In the genomic region with DNA sequence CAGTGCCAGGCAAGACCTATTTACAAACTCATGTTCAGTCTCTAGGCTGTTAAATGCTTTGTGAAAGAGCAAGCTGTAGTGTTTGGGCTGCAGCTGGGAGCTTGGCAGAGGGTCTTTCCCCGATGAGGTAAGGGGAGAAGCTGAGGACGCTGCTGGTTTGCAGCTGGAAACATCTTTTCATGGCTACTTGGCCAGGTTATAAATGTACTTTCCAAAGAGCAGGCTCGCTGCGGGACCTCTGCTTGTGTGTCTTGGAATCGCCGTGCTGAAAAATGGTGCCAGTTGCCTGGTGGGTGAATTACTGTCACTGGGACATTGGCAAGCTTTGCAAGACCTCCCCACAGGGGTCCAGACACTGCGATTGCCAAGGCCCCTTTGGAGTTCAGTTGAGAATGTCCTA, we compare ENCODE assay signal across 12 mouse cellular contexts. TPM values are rescaled to one million over a fixed set of nuclear protein-coding genes. Genes with fewer than 3 reads are reported as not detected.
DNase-seq lines count a peak whose midpoint lies in the region; ATAC-seq lines count a peak whose summit lies in the region.
"Had no signal": no experiment of that assay in that cellular context is flagged by ENCODE, and none has a peak within 500 bp of the region (broad histone marks: within the 10 kb centered on the region; RNA-seq: fewer than 3 reads in every experiment).

No protein-coding gene starts in this region.

- H3K27ac ChIP-seq in hindbrain, embryonic 13.5 days: 0 out of 2 replicates have a peak overlapping the region, but pooled peaks have one; percentile 19
- no peak overlapping the region for H3K27ac ChIP-seq in hindbrain, embryonic 14.5 days
- H3K27ac ChIP-seq in liver, embryonic 11.5 days (ENCODE audit: low read depth, low read length): no peak overlapping the region
- H3K27ac ChIP-seq: lung, embryonic 15.5 days; midbrain, embryonic 12.5 days had no signal

- no peak overlapping the region for H3K9ac ChIP-seq in hindbrain, embryonic 13.5 days
- H3K9ac ChIP-seq in hindbrain, embryonic 14.5 days: no peak overlapping the region
- no peak overlapping the region for H3K9ac ChIP-seq in liver, embryonic 11.5 days (ENCODE audit: low read depth, low read length)
- H3K9ac ChIP-seq: heart, embryonic 15.5 days; lung, embryonic 15.5 days; midbrain, embryonic 12.5 days had no signal

- DNase-seq in hindbrain, embryonic 14.5 days (ENCODE audit: low spot score): no peak
- DNase-seq in urinary bladder, postnatal 10 days (ENCODE audit: low spot score): peak; percentile 8
- DNase-seq in urinary bladder, adult 2 months (ENCODE audit: low spot score): no peak
- DNase-seq in gastrocnemius, postnatal 25 days: peak; percentile 59
- no peak for DNase-seq in liver, embryonic 11.5 days (ENCODE audit: low spot score)
- no peak for DNase-seq in kidney, postnatal 10 days
- DNase-seq: spleen, adult 18-20 months had no signal

- peaks cover 28% of the 10 kb centered on the region for H3K4me1 ChIP-seq in hindbrain, embryonic 13.5 days (replicated peaks)
- H3K4me1 ChIP-seq in hindbrain, embryonic 14.5 days (replicated peaks; ENCODE audit: control insufficient read depth, insufficient read depth, low read length): peaks cover 7% of the 10 kb centered on the region
- peaks cover 7% of the 10 kb centered on the region for H3K4me1 ChIP-seq in liver, embryonic 11.5 days (replicated peaks; ENCODE audit: control insufficient read depth, insufficient read depth, low read length)

- WGBS in hindbrain, embryonic 13.5 days: 61% methylated on average over 7 of the region's 7 CpGs
- WGBS in hindbrain, embryonic 14.5 days: 61% methylated on average over 7 of the region's 7 CpGs
- 77% methylated on average over 7 of the region's 7 CpGs for WGBS in liver, embryonic 11.5 days

- no peaks in the 10 kb centered on the region for H3K9me3 ChIP-seq in hindbrain, embryonic 13.5 days
- no peaks in the 10 kb centered on the region for H3K9me3 ChIP-seq in hindbrain, embryonic 14.5 days (ENCODE audit: control insufficient read depth, low read length)
- H3K9me3 ChIP-seq in liver, embryonic 11.5 days (ENCODE audit: control insufficient read depth, low read length): no peaks in the 10 kb centered on the region
- H3K9me3 ChIP-seq: heart, embryonic 15.5 days; lung, embryonic 15.5 days; midbrain, embryonic 12.5 days had no signal

- no peak for ATAC-seq in hindbrain, embryonic 13.5 days (ENCODE audit: low FRiP score)
- ATAC-seq in hindbrain, embryonic 14.5 days (ENCODE audit: low FRiP score): no peak
- no peak for ATAC-seq in liver, embryonic 11.5 days (replicated peaks; ENCODE audit: low FRiP score)
- ATAC-seq: forebrain, embryonic 16.5 days had no signal

- H3K4me3 ChIP-seq in hindbrain, embryonic 13.5 days: no peak overlapping the region
- no peak overlapping the region for H3K4me3 ChIP-seq in hindbrain, embryonic 14.5 days (replicated peaks; ENCODE audit: low read length)
- no peak overlapping the region for H3K4me3 ChIP-seq in liver, embryonic 11.5 days (ENCODE audit: low read depth, low read length)
- H3K4me3 ChIP-seq: heart, embryonic 15.5 days; lung, embryonic 15.5 days; midbrain, embryonic 12.5 days had no signal

- H3K36me3 ChIP-seq in hindbrain, embryonic 13.5 days: no peaks in the 10 kb centered on the region
- H3K36me3 ChIP-seq in hindbrain, embryonic 14.5 days (replicated peaks; ENCODE audit: control insufficient read depth, insufficient read depth): no peaks in the 10 kb centered on the region
- no peaks in the 10 kb centered on the region for H3K36me3 ChIP-seq in liver, embryonic 11.5 days (ENCODE audit: control insufficient read depth, insufficient read depth, low read length)
- H3K36me3 ChIP-seq: heart, embryonic 15.5 days; lung, embryonic 15.5 days; midbrain, embryonic 12.5 days had no signal

- peaks cover 4% of the 10 kb centered on the region; the same call in 1 of the 2 replicates for H3K27me3 ChIP-seq in hindbrain, embryonic 13.5 days
- H3K27me3 ChIP-seq in hindbrain, embryonic 14.5 days (ENCODE audit: control insufficient read depth, insufficient read depth, low read length): 0 out of 2 replicates have a peak, but pooled peaks cover 3% of the 10 kb centered on the region
- no peaks in the 10 kb centered on the region; the same call in 1 of the 2 replicates for H3K27me3 ChIP-seq in liver, embryonic 11.5 days (replicated peaks; ENCODE audit: control insufficient read depth, insufficient read depth, low read length)
- H3K27me3 ChIP-seq: heart, embryonic 15.5 days; lung, embryonic 15.5 days had no signal

- no peak overlapping the region for H3K4me2 ChIP-seq in hindbrain, embryonic 13.5 days
- H3K4me2 ChIP-seq in hindbrain, embryonic 14.5 days (replicated peaks): no peak overlapping the region
- H3K4me2 ChIP-seq in liver, embryonic 11.5 days: no peak overlapping the region
- H3K4me2 ChIP-seq: heart, embryonic 15.5 days; lung, embryonic 15.5 days; midbrain, embryonic 12.5 days had no signal

RNA-seq across cellular contexts. Expression of gene P4ha2, which starts 7.3 kb away (rescaled TPM):
- 10.9 and 11.3 TPM in 2 replicates for polyA plus RNA-seq in hindbrain, embryonic 13.5 days (2015; fragmentation: Nextera tagmentation; extraction: Ambion mirVana)
- polyA plus RNA-seq in hindbrain, embryonic 14.5 days (2014; fragmentation: Nextera tagmentation; extraction: Ambion mirVana): 8.9 and 10.4 TPM in 2 replicates
- polyA plus RNA-seq in urinary bladder, adult 2 months (2012; rRNA removed): 26.5 and 26.7 TPM in 2 replicates
- total RNA-seq in gastrocnemius, postnatal 25 days (2021): 10 to 100 TPM; 25.6 to 32.3 TPM
- polyA plus RNA-seq in liver, embryonic 11.5 days (2014; fragmentation: Nextera tagmentation; extraction: Ambion mirVana): 24.3 and 25.7 TPM in 2 replicates

RNA-seq across cellular contexts. Expression of gene Pdlim4, which starts 38.4 kb away (rescaled TPM):
- 30.9 and 31.1 TPM in 2 replicates for polyA plus RNA-seq in hindbrain, embryonic 13.5 days (2015; fragmentation: Nextera tagmentation; extraction: Ambion mirVana)
- 26.3 and 30.0 TPM in 2 replicates for polyA plus RNA-seq in hindbrain, embryonic 14.5 days (2014; fragmentation: Nextera tagmentation; extraction: Ambion mirVana)
- 170 and 183 TPM in 2 replicates for polyA plus RNA-seq in urinary bladder, adult 2 months (2012; rRNA removed)
- 1 to 10 TPM; 8.6 to 10.0 TPM for total RNA-seq in gastrocnemius, postnatal 25 days (2021)
- 13.1 and 13.2 TPM in 2 replicates for polyA plus RNA-seq in liver, embryonic 11.5 days (2014; fragmentation: Nextera tagmentation; extraction: Ambion mirVana)

Comparison
In these comparisons a context has a peak if more than half of its experiments do, and no peak if none do; other contexts are left out.
1. DNase-seq: peak in urinary bladder, postnatal 10 days (single experiment) and gastrocnemius, postnatal 25 days (single experiment); none in hindbrain, embryonic 14.5 days (single experiment), urinary bladder, adult 2 months (single experiment), liver, embryonic 11.5 days (single experiment) and kidney, postnatal 10 days (single experiment).